Mouse (Mus musculus) lung, adult 2 months (tissue): ENCODE measurements at regions not wholly inside any gene's neighbourhood (a gene's known extent, or its start where the extent isn't known, plus 50 kb on each side); places are given as distances from the start of the nearest gene placed in this dataset.

Experiments used
- CTCF ChIP-seq: fragments of 200-500 bp; IDR thresholded peaks from 2 replicates; pipeline ENCODE4 v1.5.1; 2011; ENCODE audit warnings: mild to moderate bottlenecking, low read length, control low read depth; ENCODE audit not compliant: insufficient read depth
- POLR2A ChIP-seq: fragments of 200-500 bp; IDR thresholded peaks from 2 replicates; pipeline ENCODE4 v1.6.1; 2011; ENCODE audit warnings: low read depth, mild to moderate bottlenecking, control low read depth, low read length, borderline replicate concordance; ENCODE audit errors: extremely low read depth

GRCm38 (mm10) chr5:83006038-83006437 is 349.0 kb downstream of the Tecrl start:
- no peak for TF ChIP-seq CTCF
- no peak for TF ChIP-seq POLR2A
